Mouse (Mus musculus): ENCODE results near the gene Tph2.

Tph2 gene

GRCm38 (mm10) chr10:115127907-115128306 lies 56.9 kb downstream of the Tph2 start:
- no peak for DNase-seq

GRCm38 (mm10) chr10:115125550-115125949 lies 59.3 kb downstream of the Tph2 start:
- no peak for DNase-seq

- DNase-seq: no peak
These were observed 59.8 kb downstream of the Tph2 start for GRCm38 (mm10) chr10:115125027-115125426.

GRCm38 (mm10) chr10:115107666-115108540 lies 76.9 kb downstream of the Tph2 start:
- no peak for DNase-seq

GRCm38 (mm10) chr10:115104175-115104574 lies 80.6 kb downstream of the Tph2 start:
- no peak for DNase-seq

GRCm38 (mm10) chr10:115099890-115100580 lies 84.8 kb downstream of the Tph2 start:
- no peak for DNase-seq

GRCm38 (mm10) chr10:115097163-115097562 lies 87.7 kb downstream of the Tph2 start:
- DNase-seq: peak; percentile 41

- no peak for DNase-seq
These were observed 88.6 kb downstream of the Tph2 start for GRCm38 (mm10) chr10:115096191-115096590.

GRCm38 (mm10) chr10:115078232-115078631 lies 106.6 kb downstream of the Tph2 start:
- DNase-seq: no peak

GRCm38 (mm10) chr10:115069123-115069911 lies 115.5 kb downstream of the Tph2 start:
- DNase-seq: no peak

- no peak for DNase-seq
These were observed 120.9 kb downstream of the Tph2 start for GRCm38 (mm10) chr10:115063936-115064335.

- no peak for DNase-seq
These were observed 123.3 kb downstream of the Tph2 start for GRCm38 (mm10) chr10:115061498-115061897.

- DNase-seq: no peak
These were observed 124.1 kb downstream of the Tph2 start for GRCm38 (mm10) chr10:115060759-115061158.

GRCm38 (mm10) chr10:115051602-115052001 lies 133.2 kb downstream of the Tph2 start:
- peak; percentile 10 for DNase-seq

GRCm38 (mm10) chr10:115050674-115051073 lies 134.1 kb downstream of the Tph2 start:
- no peak for DNase-seq

GRCm38 (mm10) chr10:115050178-115050577 lies 134.6 kb downstream of the Tph2 start:
- DNase-seq: no peak

- DNase-seq: no peak
These were observed 136.3 kb downstream of the Tph2 start for GRCm38 (mm10) chr10:115048565-115048964.

- DNase-seq: no peak
These were observed 149.1 kb downstream of the Tph2 start for GRCm38 (mm10) chr10:115035748-115036147.
